Mouse (Mus musculus) embryo, embryonic 11.5 days (tissue): Measurements from ENCODE around the gene Ptprm.
"Not testable (repeated sequence)": the region's sequence is repeated elsewhere in the genome, so short reads cannot be mapped to it uniquely, and the experiment has no call there.

Experiments used
- DNase-seq: peaks from one replicate; pipeline ENCODE4 v3.0.0-alpha.2; 2012; ENCODE audit warnings: low read depth, low spot score

The Ptprm gene

DNA sequence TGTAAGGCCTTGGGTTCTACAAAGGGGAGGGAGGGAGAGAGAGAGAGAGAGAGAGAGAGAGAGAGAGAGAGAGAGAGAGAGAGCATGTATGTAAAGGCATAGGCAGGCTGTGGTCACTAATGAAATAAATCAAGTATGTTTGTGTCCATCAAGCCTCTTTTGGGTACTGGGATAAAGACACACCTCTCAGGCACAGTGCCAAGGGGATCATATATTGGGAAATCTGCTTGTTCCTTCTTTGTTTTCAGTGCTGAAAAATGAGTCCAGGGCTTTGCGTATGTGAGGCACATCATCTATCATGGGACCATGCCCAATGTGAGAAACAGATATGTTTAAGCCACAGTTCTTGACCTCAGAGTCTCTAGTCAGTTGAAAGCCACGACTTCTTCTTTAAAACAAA, 475.1 kb downstream of the Ptprm start:
- no peak for DNase-seq

DNA sequence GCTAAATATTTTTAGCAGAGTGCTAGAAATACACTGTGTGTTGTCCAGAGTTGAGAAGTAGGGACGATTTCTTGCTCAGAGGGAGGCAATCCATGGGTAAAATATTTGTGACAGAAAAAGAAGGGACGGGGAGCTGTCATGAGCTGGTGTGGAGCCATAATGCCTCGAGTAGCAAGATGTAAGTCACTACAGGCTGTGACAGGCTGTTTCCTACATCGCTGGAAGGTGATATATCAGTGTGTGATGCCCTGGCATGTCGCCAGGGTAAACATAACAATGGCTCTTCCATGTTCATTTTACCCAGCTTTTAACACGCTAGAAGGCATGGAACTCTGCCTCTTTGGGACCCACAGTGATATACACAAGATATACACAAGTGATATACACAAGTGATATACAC, 476.7 kb downstream of the Ptprm start:
- no peak for DNase-seq

DNA sequence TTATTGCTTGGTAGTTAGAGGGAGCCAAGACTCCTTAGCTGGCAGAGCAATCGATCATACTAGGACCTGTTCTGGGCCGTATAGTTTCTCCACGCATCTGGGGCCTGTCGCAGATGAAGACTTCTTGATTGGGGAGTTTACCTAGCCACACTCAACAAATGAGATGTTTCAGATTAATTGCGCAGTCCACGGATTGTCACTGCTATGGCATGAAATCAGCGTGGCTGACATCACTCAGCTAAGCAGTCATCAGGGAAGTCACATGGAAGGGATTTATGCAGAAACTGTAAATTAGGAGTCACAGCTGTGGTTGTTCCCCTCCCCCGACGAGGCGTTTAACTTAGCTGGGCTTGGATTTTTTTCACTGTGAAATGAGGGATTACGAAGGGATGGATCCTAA, 479.4 kb downstream of the Ptprm start:
- DNase-seq = no peak

DNA sequence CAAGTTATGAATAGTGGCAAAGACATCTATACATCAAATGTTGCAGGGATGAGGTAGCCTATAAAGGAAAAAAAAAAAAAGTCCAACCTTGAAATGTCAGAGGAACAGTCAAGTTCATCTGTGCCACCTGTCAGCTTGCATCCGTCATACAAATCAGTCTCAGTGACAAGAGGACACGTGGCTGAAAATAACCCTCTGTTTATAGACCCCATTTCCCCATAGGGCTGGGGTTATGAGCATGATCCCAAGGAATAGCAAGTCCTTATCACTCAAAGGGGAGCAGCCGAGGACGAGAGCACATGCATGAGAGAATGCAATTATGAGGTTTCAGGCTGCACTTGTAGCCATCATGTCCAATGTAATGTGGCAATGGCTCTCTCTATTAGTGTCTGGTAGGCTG, 482.9 kb downstream of the Ptprm start:
- DNase-seq = no peak

DNA sequence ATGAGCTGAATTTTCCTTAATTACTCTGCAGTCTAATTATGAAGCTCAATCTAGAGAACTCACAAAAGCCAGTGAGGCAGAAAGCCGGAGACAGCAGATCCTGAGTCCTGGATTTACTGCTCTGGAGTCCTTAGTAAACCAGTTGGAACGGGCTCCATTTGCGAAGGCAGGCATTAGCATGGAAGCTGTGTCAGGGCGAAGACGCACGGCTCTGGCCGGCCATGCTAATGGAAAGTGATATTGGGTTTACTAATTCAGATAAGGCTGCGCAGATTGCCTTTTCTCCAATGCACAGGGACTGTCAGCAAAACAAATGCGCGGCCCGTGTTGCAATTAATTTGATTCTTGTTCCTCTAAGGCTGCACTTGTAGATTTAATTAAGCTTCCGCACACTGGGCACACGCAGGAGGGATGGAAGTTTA, 484.7 kb downstream of the Ptprm start:
- no peak for DNase-seq

DNA sequence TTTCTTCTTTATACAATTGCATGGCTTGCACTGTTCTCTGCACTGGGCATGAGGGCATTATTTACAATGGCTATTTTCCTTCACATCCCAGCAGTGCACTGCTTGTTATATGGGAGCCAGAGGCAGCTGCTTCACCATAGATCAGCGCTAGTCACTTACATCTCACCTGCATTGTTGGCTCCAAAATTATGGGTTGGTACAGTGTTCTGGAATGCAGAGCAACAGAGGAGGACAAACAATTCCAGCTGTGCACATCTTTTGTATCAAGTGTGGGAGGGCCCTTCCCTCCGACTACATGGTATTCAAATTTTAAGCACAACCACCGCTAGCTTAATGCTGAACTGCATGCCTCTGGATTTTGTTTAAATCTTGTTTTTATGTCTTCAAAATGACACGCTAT, 489.8 kb downstream of the Ptprm start:
- DNase-seq = no peak

DNA sequence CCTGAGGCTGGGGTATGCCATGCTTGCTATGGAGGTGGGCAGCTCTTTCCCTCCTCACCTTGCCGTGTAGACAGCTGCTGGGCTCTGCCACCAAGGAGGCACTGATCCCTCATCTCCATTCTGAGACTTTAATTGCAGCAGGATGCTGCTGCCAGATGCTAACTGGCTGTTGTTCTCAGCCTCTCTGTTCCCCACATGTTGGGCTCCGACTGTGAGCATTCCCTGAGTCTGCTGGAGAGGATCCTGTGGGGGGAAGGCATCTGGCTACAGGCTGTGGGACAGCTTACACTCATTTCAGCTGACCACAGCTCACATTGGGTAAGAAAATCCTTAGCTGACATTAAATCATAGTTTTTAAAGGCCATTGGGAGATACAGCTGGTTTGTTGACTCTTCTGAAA, 492.7 kb downstream of the Ptprm start:
- DNase-seq = no peak

DNA sequence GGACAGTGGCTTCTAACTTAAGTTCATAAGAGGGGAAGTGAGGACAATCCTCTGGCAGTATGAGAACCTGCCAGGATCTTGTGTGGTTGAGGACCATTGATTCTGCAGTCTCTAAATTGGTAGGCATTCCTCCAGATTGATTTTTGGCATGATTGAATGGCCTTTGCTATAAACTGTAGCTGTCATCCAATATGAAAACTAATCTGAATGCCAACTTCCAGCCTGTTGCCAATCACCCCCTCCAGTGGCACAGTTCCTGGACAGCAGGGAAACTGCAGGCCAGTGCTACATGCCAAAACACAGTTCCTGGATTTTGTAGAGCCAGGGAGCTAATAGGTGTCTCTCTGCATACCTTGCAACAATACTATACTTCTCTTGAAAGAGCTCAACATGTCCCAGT, 495.5 kb downstream of the Ptprm start:
- DNase-seq = no peak

DNA sequence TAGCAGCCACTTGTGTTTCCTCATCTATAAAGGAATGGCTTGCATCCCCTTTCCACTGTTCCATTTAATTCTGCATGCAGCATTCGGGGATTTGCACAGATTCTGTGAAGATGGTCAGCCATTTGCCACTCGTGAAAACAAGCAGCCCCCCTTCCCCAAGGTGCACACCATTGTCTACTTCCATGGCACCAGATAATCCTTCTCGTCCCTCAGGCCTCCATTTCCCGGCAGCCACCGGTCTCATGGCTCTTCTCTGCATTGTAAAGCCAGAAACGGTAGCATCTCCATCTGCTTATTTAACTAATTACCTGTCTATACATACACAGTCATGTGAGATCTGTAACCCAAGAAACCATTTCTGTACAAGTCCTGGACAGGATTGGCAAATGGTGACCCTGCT, 501.8 kb downstream of the Ptprm start:
- DNase-seq = no peak

DNA sequence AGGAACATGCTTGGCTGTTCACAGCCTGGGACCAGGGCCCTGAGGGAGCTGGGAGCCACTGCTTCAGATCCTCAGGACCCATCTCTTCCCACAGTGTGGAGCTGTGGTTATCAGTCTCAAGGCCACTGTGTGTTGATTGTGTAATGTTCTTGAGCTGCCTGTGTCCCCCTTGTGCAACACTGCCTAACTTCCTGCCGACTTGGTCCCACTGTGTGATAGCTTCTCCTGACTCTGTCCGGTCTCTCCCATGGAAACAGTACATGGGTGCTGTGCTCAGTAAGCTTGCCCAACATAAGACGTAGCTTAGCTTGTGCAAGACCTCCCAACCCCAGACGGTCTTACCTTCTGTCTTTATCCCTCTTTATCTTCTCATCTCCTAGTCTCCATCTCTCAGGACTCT, 507.2 kb downstream of the Ptprm start:
- DNase-seq = not testable (repeated sequence)

DNA sequence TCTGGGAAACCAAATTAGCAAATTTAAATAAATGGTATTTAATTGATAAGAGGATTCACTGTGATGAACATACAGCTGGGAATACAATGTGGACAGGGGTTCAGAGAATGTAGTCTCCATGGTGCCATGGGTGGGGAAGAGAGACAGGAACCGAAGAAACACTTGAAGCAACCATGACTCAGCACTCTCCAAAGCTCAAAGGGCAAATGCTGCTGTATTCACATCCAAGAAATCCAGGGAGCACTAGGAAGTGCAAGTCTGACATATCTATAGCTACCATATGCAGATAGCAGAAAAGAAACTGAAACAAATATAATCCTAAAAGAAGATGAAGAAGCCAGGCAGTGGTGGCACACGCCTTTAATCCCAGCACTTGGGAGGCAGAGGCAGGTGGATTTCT, 531.9 kb downstream of the Ptprm start:
- no peak for DNase-seq

DNA sequence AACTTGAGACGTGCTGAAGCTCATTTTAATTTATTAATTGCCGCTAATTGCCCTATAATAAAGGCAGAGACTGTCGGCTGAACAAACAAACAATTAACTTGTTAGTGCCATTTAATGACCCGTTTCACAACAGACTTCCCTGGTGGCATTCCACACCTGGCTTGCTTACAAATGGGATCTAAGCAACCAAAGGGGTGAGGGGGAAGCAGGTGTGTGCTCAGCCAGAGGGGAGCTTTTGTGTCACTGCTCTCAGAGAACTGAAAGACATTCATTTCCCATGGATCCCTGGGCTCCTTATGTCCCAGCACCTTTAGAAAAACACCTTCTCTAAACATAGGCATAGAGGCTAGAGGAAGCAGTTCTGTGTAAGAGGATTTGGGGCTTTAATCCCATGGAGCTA, 536.9 kb downstream of the Ptprm start:
- no peak for DNase-seq

DNA sequence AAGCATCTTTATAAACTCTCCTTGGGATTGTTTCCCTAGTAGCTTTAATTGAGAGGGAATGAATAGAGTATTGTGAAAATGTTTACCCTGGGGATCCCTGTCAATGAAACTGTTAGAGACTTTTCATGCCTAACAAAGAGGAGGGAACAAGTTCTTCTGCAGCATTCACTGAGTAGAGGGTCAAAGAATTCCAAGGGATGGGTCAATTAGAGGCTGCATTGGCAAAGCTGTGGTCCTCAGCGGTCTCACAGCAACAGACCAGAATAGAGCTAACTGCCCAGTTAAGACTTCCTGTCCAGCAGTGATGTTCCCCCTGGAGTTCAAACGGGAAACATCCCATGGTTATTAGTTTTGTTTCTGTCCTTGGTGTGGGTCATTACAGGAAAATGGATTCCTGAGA, 538.3 kb downstream of the Ptprm start:
- no peak for DNase-seq

DNA sequence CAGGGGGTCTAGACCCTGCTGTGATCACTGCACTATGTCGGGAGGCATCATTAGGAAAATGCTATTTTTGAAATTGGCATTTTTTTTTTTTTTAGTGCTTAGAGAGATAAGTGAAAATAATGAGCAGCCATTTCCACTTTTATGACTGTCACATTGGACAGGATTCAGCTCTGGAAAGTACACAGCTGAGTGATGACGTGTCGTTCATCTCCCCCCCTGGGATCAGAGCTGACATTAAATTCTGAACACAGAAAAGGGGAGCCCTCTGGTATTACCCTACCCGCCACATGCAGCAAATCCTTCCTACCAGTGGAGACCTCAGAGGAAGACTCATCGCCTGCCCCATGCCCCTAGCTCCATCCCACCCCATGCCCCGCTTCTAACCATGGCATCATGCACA, 540.5 kb downstream of the Ptprm start:
- DNase-seq = no peak

DNA sequence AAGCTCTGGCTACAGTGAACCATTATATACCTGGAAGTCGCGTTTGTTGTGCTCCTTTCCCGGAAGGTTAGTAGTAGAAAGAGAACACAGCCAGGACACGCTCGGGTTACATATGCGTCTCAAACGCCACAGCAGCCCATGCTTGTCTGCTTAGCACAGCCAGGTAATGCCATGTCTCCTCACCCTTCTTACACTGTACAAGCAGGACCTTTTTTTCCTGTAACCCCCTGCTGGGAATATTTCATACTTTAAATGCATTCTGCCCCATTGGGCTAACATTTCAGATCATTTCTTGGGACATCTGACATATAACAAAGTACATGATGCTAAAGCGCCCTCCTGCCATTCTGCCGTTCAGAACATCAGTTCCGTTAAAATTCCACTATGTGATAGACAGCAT, 540.9 kb downstream of the Ptprm start:
- DNase-seq = no peak

DNA sequence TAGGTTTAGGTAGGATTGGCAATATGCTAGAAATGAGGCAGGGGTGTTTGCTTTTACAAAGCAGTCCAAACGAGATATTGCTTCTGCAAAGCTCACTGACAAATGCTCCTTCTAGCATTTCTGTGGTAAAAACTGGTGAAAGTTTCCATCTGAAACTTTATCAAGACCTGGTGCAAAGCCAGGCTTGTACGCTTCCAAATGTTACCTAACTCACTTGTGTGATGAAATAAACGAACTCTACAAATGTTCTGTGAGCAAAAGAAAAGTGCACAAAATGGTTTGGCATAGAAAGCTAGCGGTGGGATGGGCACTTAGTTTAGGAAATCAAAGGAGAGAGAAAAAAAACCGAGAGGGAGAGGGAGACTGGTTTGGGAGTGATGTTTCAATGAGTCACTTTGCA, 544.5 kb downstream of the Ptprm start:
- no peak for DNase-seq

DNA sequence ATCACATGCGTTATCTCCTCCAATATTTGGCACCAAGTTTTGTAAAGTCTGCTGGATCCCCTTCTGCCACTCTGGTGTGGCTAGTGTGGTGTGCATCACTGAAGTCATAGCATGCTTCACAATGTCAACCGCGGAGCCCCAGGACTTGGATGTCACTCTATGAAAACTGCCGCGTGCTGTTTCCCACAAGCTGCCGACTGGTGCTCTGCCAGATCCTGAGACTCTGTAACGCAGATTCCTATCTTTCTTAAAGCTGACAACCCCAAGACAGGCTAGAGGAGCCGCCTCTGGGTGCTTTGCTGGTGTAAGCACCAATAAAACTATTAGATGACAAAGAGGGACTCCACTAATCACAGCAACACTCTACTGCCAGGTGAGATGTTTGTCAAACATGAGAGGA, 546.1 kb downstream of the Ptprm start:
- no peak for DNase-seq

DNA sequence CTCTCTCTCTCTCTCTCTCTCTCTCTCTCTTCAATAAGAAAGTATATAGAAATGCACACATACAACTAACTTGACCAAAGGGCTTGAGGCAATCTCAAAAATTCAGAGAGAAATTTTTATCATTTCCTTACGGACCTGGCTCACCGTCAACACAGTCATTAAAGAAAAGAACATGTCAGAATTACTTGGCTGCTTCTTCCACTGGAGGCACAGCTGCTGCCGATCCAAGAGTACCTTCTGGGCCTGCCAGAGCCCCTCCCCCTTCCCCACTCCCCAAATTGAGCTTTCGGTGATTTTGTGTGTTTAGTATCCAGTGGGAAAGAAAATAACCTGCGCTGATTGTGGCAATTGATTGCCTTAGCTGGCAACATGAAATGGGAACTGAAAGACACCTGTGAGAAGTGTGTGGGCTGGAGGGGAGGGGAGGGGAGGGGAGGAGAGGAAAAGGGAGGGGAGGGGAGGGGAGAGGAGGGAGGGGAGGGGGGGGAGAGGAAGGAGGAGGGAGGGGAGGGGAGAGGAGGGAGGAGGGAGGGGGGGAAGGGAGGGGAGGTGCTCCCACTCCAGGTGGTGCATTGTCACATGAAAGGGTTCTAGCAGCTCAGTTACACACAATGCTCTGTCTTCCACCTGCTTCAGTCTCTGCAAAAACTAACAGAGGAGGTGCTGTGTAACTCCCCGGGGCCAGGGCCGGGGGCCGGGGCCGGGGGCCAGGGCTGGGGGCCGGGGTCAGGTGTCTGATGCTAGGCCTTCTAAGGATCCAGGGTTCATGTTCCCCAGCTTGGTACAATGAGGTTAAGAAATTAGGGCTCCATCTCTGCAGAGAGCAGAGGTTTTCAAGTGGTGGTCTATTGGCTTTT, 552.2 kb downstream of the Ptprm start:
- DNase-seq = no peak

DNA sequence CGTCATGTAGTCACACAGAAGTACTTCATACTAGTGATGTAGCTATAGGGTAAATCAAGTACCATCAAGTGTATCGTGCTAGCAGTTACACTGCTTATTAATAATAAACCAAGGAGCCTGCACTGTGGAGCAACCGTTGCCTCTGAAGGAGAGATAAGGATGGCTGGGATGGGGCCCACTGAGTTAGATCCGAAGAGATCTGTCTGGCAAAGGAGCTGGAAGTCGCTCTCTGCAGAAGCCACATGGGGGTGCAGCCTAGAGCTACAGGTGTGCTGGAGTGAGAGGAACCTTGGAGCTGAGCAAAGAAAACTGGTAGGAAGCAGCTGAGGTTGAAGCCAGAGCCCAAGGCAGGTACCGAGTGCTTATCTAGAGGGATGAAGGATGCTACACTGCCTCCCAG, 554.0 kb downstream of the Ptprm start:
- no peak for DNase-seq

DNA sequence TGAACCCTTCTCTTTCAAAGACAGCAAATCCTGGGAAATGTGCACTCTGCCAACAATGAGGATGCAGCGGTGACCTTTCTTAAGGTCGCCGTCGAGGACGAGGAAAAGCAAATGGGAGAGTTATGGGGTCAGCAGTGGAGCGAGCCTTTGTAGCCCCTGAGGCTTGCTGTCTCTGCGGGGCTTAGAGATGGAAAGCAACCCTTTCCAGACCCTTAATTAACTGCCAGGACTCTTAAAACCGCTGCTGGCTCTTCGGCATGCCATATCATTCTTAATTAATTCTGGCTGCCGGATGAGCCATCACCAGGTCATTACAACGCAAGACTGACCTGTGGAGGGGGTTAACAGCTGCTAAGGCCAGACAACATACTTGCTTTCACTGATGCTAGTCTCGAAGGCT, 568.1 kb downstream of the Ptprm start:
- DNase-seq = no peak

DNA sequence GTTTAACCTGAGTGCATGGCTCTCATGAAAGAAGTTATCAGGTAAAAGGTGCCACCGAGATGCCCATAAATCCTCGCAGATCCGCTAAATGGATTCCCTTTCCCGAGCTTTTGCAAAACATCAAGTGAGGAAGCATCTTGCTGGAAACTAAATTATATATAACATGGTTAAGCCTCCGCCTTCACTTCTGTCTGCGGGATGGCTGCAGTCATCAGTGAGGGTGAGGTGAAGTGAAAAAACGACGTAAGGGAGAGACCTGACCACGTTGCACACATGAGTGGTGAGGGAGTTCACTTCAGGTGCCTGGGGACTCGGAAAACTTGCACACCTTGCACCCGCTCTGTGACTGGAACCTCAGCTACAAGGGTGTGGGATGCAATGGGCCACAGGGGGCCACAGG, 568.7 kb downstream of the Ptprm start:
- DNase-seq = no peak

DNA sequence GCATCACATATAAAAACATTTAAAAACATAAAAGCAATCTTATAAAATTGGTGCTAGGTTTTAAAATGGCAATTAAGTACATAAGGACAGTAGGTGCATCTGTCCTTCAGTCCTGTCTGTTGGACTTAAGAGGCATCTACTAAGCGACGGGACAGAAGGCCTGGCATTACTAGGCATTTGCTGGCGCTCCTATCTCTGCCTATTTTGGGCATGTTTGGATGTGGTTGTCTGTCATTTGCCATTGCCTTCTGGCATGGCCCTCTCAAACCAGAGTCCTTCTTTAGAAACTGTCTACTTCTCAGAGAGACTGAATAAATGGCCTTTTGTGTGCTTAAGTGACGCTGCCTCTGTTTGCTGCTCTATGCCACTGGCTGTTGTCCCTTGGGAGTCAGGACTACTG, 570.7 kb downstream of the Ptprm start:
- no peak for DNase-seq

DNA sequence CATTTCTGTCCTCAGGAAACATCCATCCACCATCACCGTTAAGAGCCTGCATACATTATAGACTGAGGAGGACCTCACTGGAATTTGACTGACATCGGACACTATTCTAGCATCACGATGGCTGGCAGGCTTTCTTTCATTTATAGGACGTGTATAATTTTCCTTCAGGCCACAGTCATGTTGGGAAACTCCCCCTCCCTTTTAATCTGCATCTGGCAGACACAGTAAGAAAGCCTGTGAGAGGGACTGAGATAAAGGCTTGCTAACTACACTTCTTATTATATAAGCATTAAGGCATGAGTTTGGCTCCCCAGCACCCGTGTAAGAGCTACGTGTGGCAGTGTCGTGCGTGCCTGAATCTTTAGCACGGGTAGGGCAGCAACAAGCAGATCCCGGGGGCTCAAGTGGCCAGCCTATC, 571.2 kb downstream of the Ptprm start:
- no peak for DNase-seq

DNA sequence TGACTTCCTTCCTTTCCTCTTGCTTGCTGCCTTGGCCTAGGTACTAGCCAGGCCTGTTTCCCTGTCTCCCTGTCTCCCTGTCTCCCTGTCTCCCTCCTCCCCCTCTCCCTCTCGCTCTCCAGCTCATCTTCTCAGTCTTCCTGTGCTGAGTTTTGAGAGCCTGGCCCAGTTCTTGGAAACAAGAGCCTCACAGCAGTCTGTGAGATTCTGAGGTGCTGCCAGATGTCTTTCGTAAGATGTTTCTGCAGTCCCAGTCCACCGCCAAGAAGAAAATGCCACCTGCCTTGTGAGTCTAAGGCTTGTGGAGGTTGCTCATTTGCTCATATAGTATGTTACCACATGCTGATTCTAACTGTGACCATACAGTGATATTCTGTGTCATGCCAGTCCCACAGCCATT, 572.3 kb downstream of the Ptprm start:
- DNase-seq = no peak
